Mouse (Mus musculus): ENCODE data around the gene Dcaf15. TPM values are rescaled to one million over a fixed set of nuclear protein-coding genes. Genes with fewer than 3 reads are reported as not detected.

The Dcaf15 gene
- polyA plus RNA-seq, 1 experiment from 2014 or later, result 15.2 TPM

DNA sequence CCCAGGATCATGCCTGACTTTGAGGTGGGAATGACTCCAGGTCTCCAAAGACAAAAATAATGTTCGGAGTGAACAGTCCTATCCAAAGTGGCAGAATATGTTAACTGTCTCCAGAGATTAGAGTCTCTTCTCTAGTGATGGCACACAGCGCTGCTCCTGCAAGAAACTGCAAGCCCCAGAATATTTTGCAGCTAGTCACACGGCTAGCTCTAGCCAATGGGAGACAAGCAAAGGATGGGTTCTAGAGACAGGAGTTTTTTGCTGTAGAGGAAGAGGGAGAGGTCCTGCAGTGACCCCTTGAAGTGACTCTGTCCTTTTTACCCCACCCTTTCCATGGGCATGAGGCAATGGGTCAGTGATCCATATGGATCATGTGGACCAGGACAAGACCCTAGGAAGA lies 33.3 kb upstream of the Dcaf15 start:
- Histone ChIP-seq H3K27ac (replicated peaks; ENCODE audit: low read depth, low read length) (no peak overlapping the region), H3K9ac (ENCODE audit: low read length) (no peak overlapping the region), H3K9me3 (ENCODE audit: control insufficient read depth, low read length) (no peaks in the 10 kb centered on the region), H3K27me3 (ENCODE audit: control insufficient read depth, insufficient read depth, low read length) (no peaks in the 10 kb centered on the region), H3K4me1 (ENCODE audit: control insufficient read depth, insufficient read depth, low read length) (no peaks in the 10 kb centered on the region), H3K4me2 (ENCODE audit: low read depth, severe bottlenecking) (no peak overlapping the region), H3K36me3 (ENCODE audit: control insufficient read depth, insufficient read depth, low read length) (peaks cover 42% of the 10 kb centered on the region), H3K4me3 (ENCODE audit: low read depth, low read length) (no peak overlapping the region)
- DNase-seq (ENCODE audit: low spot score) (no peak), ATAC-seq (ENCODE audit: insufficient number of reproducible peaks, low FRiP score, low TSS enrichment, low read depth) (no peak)
- 92% methylated on average over 3 of the region's 3 CpGs for WGBS

DNA sequence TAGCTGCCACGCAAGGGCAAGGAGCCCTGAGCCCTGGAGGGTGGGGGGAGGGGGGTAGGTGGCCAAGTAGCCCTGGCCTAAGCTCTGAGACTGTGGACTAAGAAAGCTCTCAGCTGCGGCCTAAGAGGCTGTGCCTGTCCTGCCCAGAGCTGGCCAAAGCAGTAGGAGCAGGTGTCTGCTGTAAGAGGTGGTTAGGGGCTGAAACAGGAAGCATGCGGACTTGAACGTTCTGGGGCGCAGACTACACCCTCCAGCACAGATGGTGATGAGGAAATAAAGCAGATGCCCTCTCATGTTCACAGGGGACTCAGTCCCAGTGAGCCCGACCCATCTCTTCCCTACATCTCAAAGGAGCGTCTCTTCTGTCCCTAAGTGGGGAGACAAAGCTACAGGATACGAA lies 27.7 kb upstream of the Dcaf15 start:
- H3K4me1 ChIP-seq (ENCODE audit: control insufficient read depth, insufficient read depth, low read length), result peaks cover 10% of the 10 kb centered on the region
- peaks cover 25% of the 10 kb centered on the region for H3K36me3 ChIP-seq (ENCODE audit: control insufficient read depth, insufficient read depth, low read length)
- no peak overlapping the region for H3K9ac ChIP-seq (ENCODE audit: low read length)
- H3K27ac ChIP-seq (replicated peaks; ENCODE audit: low read depth, low read length), result no peak overlapping the region
- H3K4me2 ChIP-seq (ENCODE audit: low read depth, severe bottlenecking), result no peak overlapping the region
- ATAC-seq (ENCODE audit: insufficient number of reproducible peaks, low FRiP score, low TSS enrichment, low read depth), result no peak
- no peak for DNase-seq (ENCODE audit: low spot score)
- no peaks in the 10 kb centered on the region for H3K9me3 ChIP-seq (ENCODE audit: control insufficient read depth, low read length)
- H3K4me3 ChIP-seq (ENCODE audit: low read depth, low read length), result no peak overlapping the region
- no peaks in the 10 kb centered on the region for H3K27me3 ChIP-seq (ENCODE audit: control insufficient read depth, insufficient read depth, low read length)
- 85% methylated on average over 8 of the region's 8 CpGs for WGBS

DNA sequence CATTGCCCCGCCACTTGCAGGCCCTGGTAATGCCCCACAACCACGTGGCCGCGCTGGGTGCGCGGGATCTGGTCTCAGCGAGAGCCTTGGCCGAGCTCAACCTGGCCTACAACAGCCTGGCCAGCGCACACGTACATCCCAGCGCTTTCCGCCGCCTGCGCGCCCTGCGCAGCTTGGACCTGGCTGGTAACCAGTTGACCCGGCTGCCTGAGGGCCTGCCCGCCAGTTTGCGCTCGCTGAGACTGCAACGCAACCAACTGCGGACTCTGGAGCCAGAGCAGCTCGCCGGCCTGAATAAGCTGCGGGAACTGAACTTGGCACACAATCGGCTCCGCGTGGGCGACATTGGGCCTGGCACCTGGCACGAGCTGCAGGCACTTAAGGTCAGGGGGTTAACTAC lies 26.2 kb upstream of the Dcaf15 start:
- Histone ChIP-seq H3K27ac (replicated peaks; ENCODE audit: low read depth, low read length) (no peak overlapping the region), H3K36me3 (ENCODE audit: control insufficient read depth, insufficient read depth, low read length) (peaks cover 13% of the 10 kb centered on the region), H3K4me2 (ENCODE audit: low read depth, severe bottlenecking) (0 out of 2 replicates have a peak overlapping the region, but pooled peaks have one; percentile 15), H3K9me3 (ENCODE audit: control insufficient read depth, low read length) (no peaks in the 10 kb centered on the region), H3K4me3 (ENCODE audit: low read depth, low read length) (no peak overlapping the region), H3K4me1 (ENCODE audit: control insufficient read depth, insufficient read depth, low read length) (peaks cover 11% of the 10 kb centered on the region), H3K27me3 (ENCODE audit: control insufficient read depth, insufficient read depth, low read length) (no peaks in the 10 kb centered on the region), H3K9ac (ENCODE audit: low read length) (0 out of 2 replicates have a peak overlapping the region, but pooled peaks have one; percentile 7)
- peak; percentile 27 for DNase-seq (ENCODE audit: low spot score)
- ATAC-seq (ENCODE audit: insufficient number of reproducible peaks, low FRiP score, low TSS enrichment, low read depth), result no peak
- WGBS, result 41% methylated on average over 30 of the region's 30 CpGs

DNA sequence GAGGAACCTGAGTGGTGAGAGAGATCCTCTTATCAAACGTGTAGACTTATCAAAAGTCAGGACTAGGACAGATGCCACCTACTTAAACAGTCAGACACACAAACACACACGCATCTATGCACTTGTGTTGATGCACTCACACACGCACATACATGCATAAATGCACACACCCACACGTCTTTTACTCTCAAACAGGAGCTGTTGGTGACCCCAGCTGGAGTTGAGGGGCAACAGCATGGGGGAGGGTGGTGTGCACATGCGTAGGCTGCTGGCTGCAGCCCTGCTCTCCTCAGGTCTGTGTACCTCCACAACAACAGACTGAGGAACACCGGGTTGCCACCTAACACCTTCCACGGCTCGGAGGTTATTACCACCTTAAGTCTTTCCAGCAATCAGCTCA lies 23.7 kb upstream of the Dcaf15 start:
- Histone ChIP-seq H3K4me2 (ENCODE audit: low read depth, severe bottlenecking) (no peak overlapping the region), H3K4me3 (ENCODE audit: low read depth, low read length) (no peak overlapping the region), H3K9ac (ENCODE audit: low read length) (no peak overlapping the region), H3K27ac (replicated peaks; ENCODE audit: low read depth, low read length) (no peak overlapping the region), H3K9me3 (ENCODE audit: control insufficient read depth, low read length) (no peaks in the 10 kb centered on the region), H3K4me1 (ENCODE audit: control insufficient read depth, insufficient read depth, low read length) (peaks cover 11% of the 10 kb centered on the region), H3K36me3 (ENCODE audit: control insufficient read depth, insufficient read depth, low read length) (0 out of 2 replicates have a peak, but pooled peaks cover 3% of the 10 kb centered on the region), H3K27me3 (ENCODE audit: control insufficient read depth, insufficient read depth, low read length) (no peaks in the 10 kb centered on the region)
- 64% methylated on average over 8 of the region's 8 CpGs for WGBS
- no peak for DNase-seq (ENCODE audit: low spot score)
- no peak for ATAC-seq (ENCODE audit: insufficient number of reproducible peaks, low FRiP score, low TSS enrichment, low read depth)

DNA sequence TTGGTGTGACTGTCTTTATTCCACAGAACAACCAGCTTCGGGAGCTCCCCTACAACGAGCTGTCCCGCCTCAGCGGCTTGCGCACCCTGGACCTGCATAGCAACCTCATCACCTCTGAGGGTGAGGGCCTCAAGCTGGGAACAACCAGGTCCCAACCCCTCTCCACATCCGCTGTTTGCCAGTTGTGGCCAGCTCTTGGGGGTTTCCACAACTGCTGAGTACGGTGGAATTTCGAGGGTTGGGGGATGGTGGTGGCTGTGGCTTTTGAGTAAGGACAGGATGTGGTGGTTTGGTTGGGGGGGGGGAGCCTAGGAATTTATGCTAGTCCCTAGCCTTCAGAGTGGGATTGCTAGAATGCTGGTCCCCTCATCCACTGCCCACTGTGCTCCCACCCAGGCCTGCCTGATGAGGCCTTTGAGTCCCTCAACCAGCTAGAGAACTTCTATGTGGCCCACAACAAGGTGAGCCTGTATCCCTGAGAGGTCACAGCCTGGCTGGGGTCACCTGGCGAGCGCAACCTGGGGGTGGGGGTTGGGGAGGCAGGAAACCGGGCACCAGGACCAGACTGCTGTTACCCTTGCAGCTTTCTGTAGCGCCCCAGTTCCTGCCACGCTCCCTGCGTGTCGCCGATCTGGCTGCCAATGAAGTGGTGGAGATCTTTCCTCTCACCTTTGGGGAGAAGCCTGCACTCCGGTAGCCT lies 22.8 kb upstream of the Dcaf15 start:
- Histone ChIP-seq H3K4me1 (ENCODE audit: control insufficient read depth, insufficient read depth, low read length) (peaks cover 11% of the 10 kb centered on the region), H3K9ac (ENCODE audit: low read length) (peak overlapping the region; percentile 22; the same call in 1 of the 2 replicates), H3K27ac (replicated peaks; ENCODE audit: low read depth, low read length) (no peak overlapping the region; the same call in 1 of the 2 replicates), H3K4me3 (ENCODE audit: low read depth, low read length) (no peak overlapping the region), H3K4me2 (ENCODE audit: low read depth, severe bottlenecking) (no peak overlapping the region), H3K27me3 (ENCODE audit: control insufficient read depth, insufficient read depth, low read length) (no peaks in the 10 kb centered on the region), H3K36me3 (ENCODE audit: control insufficient read depth, insufficient read depth, low read length) (0 out of 2 replicates have a peak, but pooled peaks cover 3% of the 10 kb centered on the region), H3K9me3 (ENCODE audit: control insufficient read depth, low read length) (no peaks in the 10 kb centered on the region)
- 54% methylated on average over 17 of the region's 17 CpGs for WGBS
- ATAC-seq (ENCODE audit: insufficient number of reproducible peaks, low FRiP score, low TSS enrichment, low read depth), result no peak
- DNase-seq (ENCODE audit: low spot score), result no peak

DNA sequence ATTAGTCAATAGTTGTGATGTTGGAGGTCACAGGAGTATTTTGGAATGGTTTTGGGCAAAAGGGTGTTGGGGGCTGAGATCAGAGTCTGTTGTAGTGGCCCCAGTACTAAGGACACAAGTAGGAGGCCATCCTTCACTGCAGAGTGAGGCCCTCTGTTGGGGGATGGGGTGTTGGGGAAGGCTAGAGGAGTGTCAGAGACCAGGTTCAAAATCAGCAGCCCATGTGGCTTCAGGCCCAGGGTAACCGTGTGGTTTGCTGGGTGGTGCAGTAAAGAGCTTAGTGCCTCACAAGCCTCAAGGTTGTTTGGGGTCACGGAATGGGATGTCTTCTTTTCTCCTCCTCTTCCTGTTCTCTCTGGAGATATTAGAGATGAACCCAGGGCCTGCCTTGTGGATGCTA lies 22.2 kb upstream of the Dcaf15 start:
- no peak overlapping the region for H3K9ac ChIP-seq (ENCODE audit: low read length)
- ATAC-seq (ENCODE audit: insufficient number of reproducible peaks, low FRiP score, low TSS enrichment, low read depth) (no peak), DNase-seq (ENCODE audit: low spot score) (no peak)
- no peaks in the 10 kb centered on the region for H3K36me3 ChIP-seq (ENCODE audit: control insufficient read depth, insufficient read depth, low read length)
- peaks cover 11% of the 10 kb centered on the region for H3K4me1 ChIP-seq (ENCODE audit: control insufficient read depth, insufficient read depth, low read length)
- H3K4me2 ChIP-seq (ENCODE audit: low read depth, severe bottlenecking), result no peak overlapping the region
- WGBS, result 72% methylated on average over 2 of the region's 2 CpGs
- H3K27me3 ChIP-seq (ENCODE audit: control insufficient read depth, insufficient read depth, low read length), result no peaks in the 10 kb centered on the region
- H3K9me3 ChIP-seq (ENCODE audit: control insufficient read depth, low read length), result no peaks in the 10 kb centered on the region
- no peak overlapping the region for H3K27ac ChIP-seq (replicated peaks; ENCODE audit: low read depth, low read length)
- H3K4me3 ChIP-seq (ENCODE audit: low read depth, low read length), result no peak overlapping the region

DNA sequence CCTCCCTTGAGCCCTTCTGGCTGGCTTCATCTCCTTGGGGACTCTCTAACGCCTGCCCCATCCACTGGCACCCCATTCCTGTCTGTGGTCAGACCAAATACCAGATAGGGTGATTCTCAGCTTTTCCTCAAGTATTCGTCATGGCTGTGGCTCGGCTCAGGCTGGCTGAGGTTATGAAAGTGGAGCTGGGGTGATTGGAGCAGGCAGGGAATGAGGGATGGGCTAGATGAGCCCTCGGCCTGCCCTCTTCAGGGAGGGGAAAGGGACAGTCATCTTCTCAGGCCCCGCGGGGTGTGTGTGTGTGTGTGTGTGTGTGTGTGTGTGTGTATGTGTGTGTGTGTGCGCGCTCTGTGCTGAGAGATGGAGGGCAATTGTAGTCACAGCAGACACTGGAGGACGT lies 21.1 kb upstream of the Dcaf15 start, which contains the start of gene Podnl1:
Podnl1 (plus strand) TSS at position 334 of the 400 bp plus-strand sequence.
- no peaks in the 10 kb centered on the region for H3K36me3 ChIP-seq (ENCODE audit: control insufficient read depth, insufficient read depth, low read length)
- DNase-seq (ENCODE audit: low spot score) (no peak), ATAC-seq (ENCODE audit: insufficient number of reproducible peaks, low FRiP score, low TSS enrichment, low read depth) (no peak)
- 75% methylated on average over 9 of the region's 9 CpGs for WGBS
- no peaks in the 10 kb centered on the region for H3K27me3 ChIP-seq (ENCODE audit: control insufficient read depth, insufficient read depth, low read length)
- H3K27ac ChIP-seq (replicated peaks; ENCODE audit: low read depth, low read length), result no peak within 1 kb of the TSS
- H3K9me3 ChIP-seq (ENCODE audit: control insufficient read depth, low read length), result no peaks in the 10 kb centered on the region
- H3K4me1 ChIP-seq (ENCODE audit: control insufficient read depth, insufficient read depth, low read length), result peaks cover 11% of the 10 kb centered on the region
- no peak within 1 kb of the TSS for H3K9ac ChIP-seq (ENCODE audit: low read length)
- H3K4me2 ChIP-seq (ENCODE audit: low read depth, severe bottlenecking), result no peak within 1 kb of the TSS
- H3K4me3 ChIP-seq (ENCODE audit: low read depth, low read length), result no peak within 1 kb of the TSS

DNA sequence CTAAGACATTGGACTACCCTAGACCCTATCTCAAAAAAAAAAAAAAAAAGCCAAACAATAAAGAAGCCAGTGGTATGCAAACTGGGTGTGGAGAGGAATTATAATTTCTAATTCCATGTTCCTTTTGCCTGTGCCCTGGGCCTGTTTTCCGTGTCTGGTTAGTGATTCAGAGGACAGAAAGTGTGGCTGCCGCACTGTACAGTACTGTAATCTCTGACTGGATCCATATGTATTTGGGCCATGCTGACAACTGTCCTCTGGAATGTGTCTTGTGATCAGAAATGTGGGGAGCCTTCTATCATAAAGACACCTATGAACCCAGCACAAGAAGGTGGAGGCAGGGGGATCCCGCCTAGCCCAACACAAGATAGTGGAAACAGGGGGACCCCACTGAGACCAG lies 17.6 kb upstream of the Dcaf15 start:
- ATAC-seq (ENCODE audit: insufficient number of reproducible peaks, low FRiP score, low TSS enrichment, low read depth) (no peak), DNase-seq (ENCODE audit: low spot score) (no peak)
- 87% methylated on average over 3 of the region's 3 CpGs for WGBS
- Histone ChIP-seq H3K4me2 (ENCODE audit: low read depth, severe bottlenecking) (no peak overlapping the region), H3K9me3 (ENCODE audit: control insufficient read depth, low read length) (no peaks in the 10 kb centered on the region), H3K27me3 (ENCODE audit: control insufficient read depth, insufficient read depth, low read length) (no peaks in the 10 kb centered on the region), H3K4me3 (ENCODE audit: low read depth, low read length) (no peak overlapping the region), H3K27ac (replicated peaks; ENCODE audit: low read depth, low read length) (no peak overlapping the region), H3K4me1 (ENCODE audit: control insufficient read depth, insufficient read depth, low read length) (peaks cover under 1% of the 10 kb centered on the region), H3K9ac (ENCODE audit: low read length) (no peak overlapping the region), H3K36me3 (ENCODE audit: control insufficient read depth, insufficient read depth, low read length) (no peaks in the 10 kb centered on the region)

DNA sequence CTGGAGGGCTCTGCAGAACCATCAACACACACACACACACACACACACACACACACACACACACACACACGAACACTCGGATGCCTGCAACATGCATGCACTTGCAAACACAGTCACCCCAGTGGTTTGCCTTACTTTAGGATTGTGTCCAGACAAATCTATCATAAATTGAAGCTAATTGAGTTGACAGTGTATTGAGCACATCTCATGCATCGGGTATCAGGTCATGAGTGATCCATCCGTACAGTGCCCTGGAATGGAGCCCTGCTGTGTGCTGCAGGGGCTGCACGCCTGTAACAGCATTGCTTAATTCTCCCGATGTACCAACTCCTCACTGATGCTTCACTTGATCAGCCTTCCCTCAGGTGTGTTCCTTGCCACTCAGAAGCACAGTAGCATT lies 11.1 kb upstream of the Dcaf15 start:
- WGBS, result 88% methylated on average over 6 of the region's 6 CpGs

More for the DNA sequence above, 11.1 kb upstream of the Dcaf15 start:
- no peak overlapping the region for H3K4me3 ChIP-seq (ENCODE audit: low read depth, low read length)
- H3K27me3 ChIP-seq (ENCODE audit: control insufficient read depth, insufficient read depth, low read length), result no peaks in the 10 kb centered on the region
- DNase-seq (ENCODE audit: low spot score) (no peak), ATAC-seq (ENCODE audit: insufficient number of reproducible peaks, low FRiP score, low TSS enrichment, low read depth) (no peak)
- no peak overlapping the region for H3K9ac ChIP-seq (ENCODE audit: low read length)
- no peaks in the 10 kb centered on the region for H3K4me1 ChIP-seq (ENCODE audit: control insufficient read depth, insufficient read depth, low read length)
- H3K9me3 ChIP-seq (ENCODE audit: control insufficient read depth, low read length), result no peaks in the 10 kb centered on the region
- H3K36me3 ChIP-seq (ENCODE audit: control insufficient read depth, insufficient read depth, low read length), result no peaks in the 10 kb centered on the region
- no peak overlapping the region for H3K27ac ChIP-seq (replicated peaks; ENCODE audit: low read depth, low read length)
- H3K4me2 ChIP-seq (ENCODE audit: low read depth, severe bottlenecking), result no peak overlapping the region
